Mouse (Mus musculus) intestine, postnatal 0 days (tissue): ENCODE measurements at regions not wholly inside any gene's neighbourhood (a gene's known extent, or its start where the extent isn't known, plus 50 kb on each side); places are given as distances from the start of the nearest gene placed in this dataset.

Source experiments
- ATAC-seq: fragments of 200-750 bp; cut with Nextera tagmentation; 2 replicates; pipeline ENCODE4 v1.8.0; 2017; ENCODE audit warnings: mild to moderate bottlenecking, moderate TSS enrichment, moderate library complexity
- H3K27ac ChIP-seq: fragments of 300-500 bp; sonication (generic); 2 replicates; pipeline ENCODE4 v1.5.1; 2014; ENCODE audit warnings: mild to moderate bottlenecking, low read depth, low read length, moderate library complexity
- H3K27me3 ChIP-seq: fragments of 300-500 bp; sonication (generic); replicated peaks from 2 replicates; pipeline ENCODE4 v1.6.1; 2014; ENCODE audit warnings: low read length, mixed read lengths; ENCODE audit not compliant: control insufficient read depth, insufficient read depth
- H3K36me3 ChIP-seq: fragments of 300-500 bp; sonication (generic); 2 replicates; pipeline ENCODE4 v1.6.1; 2014; ENCODE audit warnings: mild to moderate bottlenecking, moderate library complexity; ENCODE audit not compliant: control insufficient read depth, insufficient read depth
- H3K4me1 ChIP-seq: fragments of 300-500 bp; sonication (generic); replicated peaks from 2 replicates; pipeline ENCODE4 v1.6.1; 2014; ENCODE audit warnings: antibody characterized with exemption, low read length, mixed read lengths; ENCODE audit not compliant: control insufficient read depth, insufficient read depth
- H3K4me2 ChIP-seq: fragments of 300-500 bp; sonication (generic); replicated peaks from 2 replicates; pipeline ENCODE4 v1.6.1; 2014; ENCODE audit warnings: low read depth, mild to moderate bottlenecking, moderate library complexity
- H3K4me3 ChIP-seq: fragments of 300-500 bp; sonication (generic); 2 replicates; pipeline ENCODE4 v1.5.1; 2014; ENCODE audit warnings: low read depth, low read length
- H3K9ac ChIP-seq: fragments of 300-500 bp; sonication (generic); 2 replicates; pipeline ENCODE4 v1.6.1; 2014; ENCODE audit warnings: mild to moderate bottlenecking, low read depth, low read length
- H3K9me3 ChIP-seq: fragments of 300-500 bp; sonication (generic); 2 replicates; pipeline ENCODE4 v1.6.1; 2016; ENCODE audit warnings: mixed run types; ENCODE audit not compliant: control insufficient read depth
- CTCF ChIP-seq: sonication (generic); IDR thresholded peaks from 2 replicates; pipeline ENCODE4 v1.5.1; 2016; ENCODE audit warnings: low read depth, mild to moderate bottlenecking, control low read depth, antibody characterized with exemption, moderate library complexity
- WGBS: fragments of 180-500 bp; shearing (Covaris S2); extraction: QIAGEN DNeasy Blood & Tissue Kit; methylation state at CpG from one replicate; pipeline ENCODE4 v1.1.7; 2014; 5-methylcytosine and 5-hydroxymethylcytosine counted together

DNA sequence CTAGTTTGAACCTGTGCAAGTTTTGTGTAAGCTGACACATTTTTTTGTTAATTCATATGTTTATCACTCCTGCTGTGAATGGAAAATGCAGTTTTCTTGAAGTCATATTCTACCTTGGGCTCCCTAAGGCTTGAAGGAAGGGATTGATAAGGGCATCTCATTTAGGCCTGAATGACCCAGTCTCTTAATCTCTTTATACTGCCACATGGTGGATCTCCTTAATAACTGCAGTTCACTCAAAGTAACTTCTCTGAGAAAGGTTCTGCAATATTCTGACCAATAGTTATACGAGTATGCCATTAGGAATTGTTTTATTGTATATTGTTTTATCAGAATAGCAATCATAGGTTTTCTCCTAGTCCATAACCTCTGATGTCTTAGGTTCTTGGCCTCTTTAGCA lies 415.7 kb downstream of the Htr1b start:
- TF ChIP-seq CTCF, result peak; percentile 22
- H3K27ac ChIP-seq, result no peak overlapping the region

DNA sequence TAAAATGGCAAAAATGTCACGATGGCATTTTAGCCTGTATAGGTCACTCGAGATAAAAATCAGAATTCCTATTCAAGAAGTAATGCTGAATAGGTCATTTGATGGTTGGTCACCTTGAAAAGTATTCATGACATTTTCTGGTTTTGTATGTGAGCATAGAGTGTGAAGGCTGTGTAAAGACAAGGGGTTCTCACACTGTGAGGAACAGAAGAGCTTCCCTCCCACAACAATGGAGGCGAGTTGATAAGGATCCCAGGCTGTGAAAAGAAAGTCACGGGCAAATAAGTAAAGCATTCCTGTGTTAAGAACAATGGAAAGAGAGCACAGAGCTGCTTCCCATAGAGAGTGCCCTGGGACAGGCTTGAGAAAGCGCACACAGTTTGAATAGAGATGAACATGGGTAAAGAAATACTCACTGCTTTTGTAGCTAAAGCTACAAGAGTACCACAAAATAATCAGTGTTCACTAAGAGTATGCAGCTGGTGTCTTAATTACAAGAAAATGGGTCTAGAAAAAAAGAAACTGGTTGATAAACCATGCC lies 418.0 kb downstream of the Htr1b start:
- H3K9me3 ChIP-seq, result no peaks in the 10 kb centered on the region
- H3K4me2 ChIP-seq, result no peak overlapping the region
- H3K27me3 ChIP-seq, result no peaks in the 10 kb centered on the region
- H3K4me1 ChIP-seq, result no peaks in the 10 kb centered on the region
- no peaks in the 10 kb centered on the region for H3K36me3 ChIP-seq
- no peak overlapping the region for H3K27ac ChIP-seq
- WGBS, result 36% methylated on average over 5 of the region's 5 CpGs
- H3K4me3 ChIP-seq, result no peak overlapping the region
- no peak for TF ChIP-seq CTCF
- no peak for ATAC-seq
- no peak overlapping the region for H3K9ac ChIP-seq

More for the DNA sequence above, 415.7 kb downstream of the Htr1b start:
- 79% methylated on average over 1 of the region's 1 CpGs for WGBS
- no peak overlapping the region for H3K4me2 ChIP-seq
- no peak overlapping the region for H3K4me3 ChIP-seq
- H3K4me1 ChIP-seq, result no peaks in the 10 kb centered on the region
- no peaks in the 10 kb centered on the region for H3K27me3 ChIP-seq
- H3K36me3 ChIP-seq, result no peaks in the 10 kb centered on the region
- no peak for ATAC-seq
- no peak overlapping the region for H3K9ac ChIP-seq
- H3K9me3 ChIP-seq, result no peaks in the 10 kb centered on the region

DNA sequence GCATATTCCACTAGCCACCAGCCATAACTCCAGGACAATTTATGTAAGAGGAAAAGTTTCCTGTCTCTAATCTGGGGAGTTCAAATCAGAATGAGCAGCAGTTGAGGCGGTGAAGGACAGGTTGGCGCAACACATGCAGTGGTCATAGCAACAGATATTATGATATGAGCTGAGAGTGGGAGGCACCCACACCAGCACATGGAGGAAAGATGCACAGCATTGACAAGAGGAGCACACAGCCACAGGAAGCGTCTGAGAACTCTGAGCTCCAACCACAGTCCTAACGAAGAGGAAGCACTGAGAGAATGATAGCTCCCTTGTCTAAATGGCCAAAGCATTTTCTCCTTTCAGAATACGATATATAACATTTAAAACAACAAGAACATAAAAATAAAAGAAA lies 418.9 kb downstream of the Htr1b start:
- Histone ChIP-seq H3K27ac (no peak overlapping the region), H3K9me3 (no peaks in the 10 kb centered on the region), H3K27me3 (no peaks in the 10 kb centered on the region), H3K9ac (no peak overlapping the region), H3K4me3 (no peak overlapping the region), H3K36me3 (no peaks in the 10 kb centered on the region), H3K4me2 (no peak overlapping the region), H3K4me1 (no peaks in the 10 kb centered on the region)
- WGBS, result 82% methylated on average over 5 of the region's 5 CpGs
- no peak for TF ChIP-seq CTCF
- no peak for ATAC-seq

DNA sequence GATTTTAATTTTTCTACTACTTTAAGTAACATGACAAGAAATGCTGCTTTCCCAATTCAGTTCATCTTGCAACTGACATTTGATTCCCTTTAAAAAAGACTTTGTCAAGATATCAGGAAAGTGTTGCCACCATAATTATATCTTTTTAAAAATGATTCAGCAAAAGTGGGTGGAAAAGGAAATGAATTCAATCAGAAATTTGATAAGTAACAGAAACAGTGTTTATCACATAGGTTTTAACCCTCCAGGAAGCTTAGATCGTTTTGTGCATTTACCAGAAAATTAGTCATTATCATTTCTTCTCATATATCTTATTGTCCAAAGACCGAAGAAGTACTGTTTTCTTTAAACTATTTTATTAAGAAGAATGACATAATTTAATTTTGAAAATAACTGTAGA lies 441.0 kb downstream of the Htr1b start:
- no peak for TF ChIP-seq CTCF
- 87% methylated on average over 2 of the region's 2 CpGs for WGBS
- no peak for ATAC-seq
- Histone ChIP-seq H3K27ac (no peak overlapping the region), H3K27me3 (no peaks in the 10 kb centered on the region), H3K9ac (no peak overlapping the region), H3K36me3 (no peaks in the 10 kb centered on the region), H3K9me3 (no peaks in the 10 kb centered on the region), H3K4me2 (no peak overlapping the region), H3K4me3 (no peak overlapping the region), H3K4me1 (no peaks in the 10 kb centered on the region)
